Mouse (Mus musculus) mature B cell (primary cell): ENCODE data around the gene 2310030G06Rik.

Experiments used
- in situ Hi-C: fragments of 300-500 bp; cut with MboI; formaldehyde crosslinking; loops from 2 replicates; pipeline ENCODE4 v1.14.3; 2019

2310030G06Rik gene

GRCm38 (mm10) chr9:50746214-50746677 is at the start of gene 2310030G06Rik:
Gene 2310030G06Rik, minus strand, starts transcription at chr9:50746536.
- in situ Hi-C loops, result no loop called here

GRCm38 (mm10) chr9:50795266-50795665 is 48.9 kb upstream of the 2310030G06Rik start:
- in situ Hi-C loops, result no loop called here

GRCm38 (mm10) chr9:50782155-50782554 is 35.8 kb upstream of the 2310030G06Rik start:
- in situ Hi-C loops, result no loop called here

GRCm38 (mm10) chr9:50776162-50776760 is 29.9 kb upstream of the 2310030G06Rik start:
- in situ Hi-C loops, result no loop called here

GRCm38 (mm10) chr9:50775662-50776126 is 29.4 kb upstream of the 2310030G06Rik start:
- in situ Hi-C loops, result no loop called here

- in situ Hi-C loops, result no loop called here
These were observed 28.8 kb upstream of the 2310030G06Rik start, which contains the start of the genes Alg9 and 1110032A03Rik for GRCm38 (mm10) chr9:50774991-50775612. Gene Alg9, plus strand, starts transcription at chr9:50775019. Gene 1110032A03Rik, minus strand, starts transcription at chr9:50775520.

- in situ Hi-C loops, result no loop called here
These were observed 27.7 kb upstream of the 2310030G06Rik start for GRCm38 (mm10) chr9:50774026-50774462.

- in situ Hi-C loops, result no loop called here
These were observed 23.7 kb upstream of the 2310030G06Rik start for GRCm38 (mm10) chr9:50770011-50770410.

- in situ Hi-C loops, result no loop called here
These were observed 22.0 kb upstream of the 2310030G06Rik start, which contains the start of gene Fdxacb1 for GRCm38 (mm10) chr9:50768107-50769002. Gene Fdxacb1, plus strand, starts transcription at chr9:50768236.

GRCm38 (mm10) chr9:50767531-50768106 is 21.3 kb upstream of the 2310030G06Rik start:
- in situ Hi-C loops, result no loop called here

GRCm38 (mm10) chr9:50763331-50763730 is 17.0 kb upstream of the 2310030G06Rik start:
- in situ Hi-C loops, result no loop called here

- in situ Hi-C loops, result no loop called here
These were observed 15.3 kb upstream of the 2310030G06Rik start for GRCm38 (mm10) chr9:50761520-50762243.

- in situ Hi-C loops, result no loop called here
These were observed 10.4 kb upstream of the 2310030G06Rik start for GRCm38 (mm10) chr9:50756711-50757110.

GRCm38 (mm10) chr9:50753947-50754346 is 7.6 kb upstream of the 2310030G06Rik start:
- in situ Hi-C loops, result no loop called here

- in situ Hi-C loops, result no loop called here
These were observed 6.7 kb upstream of the 2310030G06Rik start for GRCm38 (mm10) chr9:50752784-50753615.

GRCm38 (mm10) chr9:50752054-50752602 is 5.8 kb upstream of the 2310030G06Rik start, which contains the start of gene Hspb2:
Gene Hspb2, minus strand, starts transcription at chr9:50752354.
- in situ Hi-C loops, result no loop called here

GRCm38 (mm10) chr9:50751323-50751722 is 5.0 kb upstream of the 2310030G06Rik start, which contains the start of gene Cryab:
Gene Cryab, plus strand, starts transcription at chr9:50751325.
- in situ Hi-C loops, result no loop called here

GRCm38 (mm10) chr9:50750706-50751105 is 4.4 kb upstream of the 2310030G06Rik start:
- in situ Hi-C loops, result no loop called here

GRCm38 (mm10) chr9:50745806-50746205 is 530 bp downstream of the 2310030G06Rik start:
- in situ Hi-C loops, result no loop called here

GRCm38 (mm10) chr9:50742744-50743143 is 3.6 kb downstream of the 2310030G06Rik start:
- in situ Hi-C loops, result no loop called here
